Mouse (Mus musculus) megakaryocyte, adult 5-6 weeks (primary cell): ENCODE results near the gene Slc16a6. TPM values are rescaled to one million over a fixed set of nuclear protein-coding genes. Genes with fewer than 3 reads are reported as not detected.

ENCODE experiments used
- ATAC-seq: 2 replicates; pipeline ENCODE4 v1.8.0; 2016; ENCODE audit warnings: mild to moderate bottlenecking, inconsistent platforms; ENCODE audit not compliant: poor library complexity, severe bottlenecking
- total RNA-seq, 2 experiments: library from RNA; stranded (forward) in 1 of 2; stranded (reverse) in 1 of 2; fragments of 153-499, 151-499 nt in 1 of 2; fragments of 221-1000, 200-1000 nt in 1 of 2; gene quantifications; 2 replicates each; pipeline versions ENCODE4 v1.2.3 to v1.2.4; 2015 to 2017

Gene Slc16a6
- total RNA-seq, 2 experiments from 2014 or later, result 10.5 to 27.4 TPM

DNA sequence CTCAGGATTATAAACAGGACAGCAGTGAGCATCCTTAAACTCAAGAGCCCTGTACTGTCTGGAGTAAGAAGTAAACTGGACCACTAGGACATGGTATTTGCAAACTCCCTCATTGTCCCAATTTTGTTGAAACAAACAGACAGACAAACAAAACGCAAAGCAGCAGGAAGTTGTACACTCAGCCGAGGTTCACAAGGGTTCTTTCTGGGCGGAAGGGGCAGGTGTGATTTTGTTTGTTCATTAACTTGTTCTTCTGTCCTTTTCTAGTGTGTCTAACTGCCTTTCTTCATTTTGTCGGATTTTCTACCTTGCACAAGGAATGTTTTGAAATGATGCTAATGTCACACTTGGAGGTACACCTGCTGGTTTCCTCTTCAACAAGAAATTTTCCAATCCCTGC, 53.9 kb downstream of the Slc16a6 start:
- no peak for ATAC-seq

GRCm38 (mm10) chr11:109417472-109418040, 55.8 kb downstream of the Slc16a6 start:
- ATAC-seq, result 0 out of 2 replicates have a peak, but pooled peaks have one; percentile 7

- ATAC-seq, result no peak
These were observed 56.5 kb downstream of the Slc16a6 start for GRCm38 (mm10) chr11:109416709-109417420.

DNA sequence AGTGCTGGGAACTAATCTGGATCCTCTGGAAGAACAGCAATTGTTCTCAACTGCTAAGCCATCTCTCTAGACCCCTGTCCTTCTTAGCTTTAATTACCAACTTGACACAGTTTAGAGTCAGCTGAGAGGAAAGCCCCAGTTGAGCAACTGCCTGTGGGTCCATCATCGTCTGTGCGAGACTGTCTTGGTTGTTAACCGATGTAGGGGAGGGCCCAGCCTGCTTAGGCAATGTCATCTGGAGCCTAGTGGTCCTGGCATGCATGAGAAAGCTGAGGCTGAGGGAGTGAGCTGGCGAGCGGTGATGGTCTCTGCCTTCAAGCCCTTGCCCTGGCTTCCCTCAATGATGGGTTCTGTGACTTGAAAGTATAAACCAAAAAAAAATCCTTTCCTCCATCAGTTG, 58.6 kb downstream of the Slc16a6 start:
- ATAC-seq, result no peak

DNA sequence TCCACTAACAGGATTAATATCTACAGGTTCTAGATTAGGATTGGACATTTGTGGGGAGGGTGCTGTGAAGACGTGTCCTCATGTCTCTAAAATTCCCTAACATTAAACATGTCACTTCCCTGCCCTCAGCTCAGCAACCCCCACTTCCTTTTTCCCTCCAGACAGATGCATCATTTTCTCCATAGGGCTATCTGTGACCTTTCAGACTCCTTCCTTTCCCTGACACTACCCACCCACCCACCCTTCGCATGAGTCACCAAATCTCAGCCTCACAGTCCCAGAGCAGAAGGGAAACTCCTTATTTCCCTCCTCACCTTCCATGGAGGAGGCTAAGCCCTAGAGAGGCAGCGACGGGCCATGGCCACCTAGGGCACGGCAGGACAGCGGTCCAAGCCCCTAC, 59.8 kb downstream of the Slc16a6 start, which contains the start of gene 9930022D16Rik:
Gene 9930022D16Rik (plus strand): TSS at position 301 of the 400 bp plus-strand sequence.
- ATAC-seq, result no peak

DNA sequence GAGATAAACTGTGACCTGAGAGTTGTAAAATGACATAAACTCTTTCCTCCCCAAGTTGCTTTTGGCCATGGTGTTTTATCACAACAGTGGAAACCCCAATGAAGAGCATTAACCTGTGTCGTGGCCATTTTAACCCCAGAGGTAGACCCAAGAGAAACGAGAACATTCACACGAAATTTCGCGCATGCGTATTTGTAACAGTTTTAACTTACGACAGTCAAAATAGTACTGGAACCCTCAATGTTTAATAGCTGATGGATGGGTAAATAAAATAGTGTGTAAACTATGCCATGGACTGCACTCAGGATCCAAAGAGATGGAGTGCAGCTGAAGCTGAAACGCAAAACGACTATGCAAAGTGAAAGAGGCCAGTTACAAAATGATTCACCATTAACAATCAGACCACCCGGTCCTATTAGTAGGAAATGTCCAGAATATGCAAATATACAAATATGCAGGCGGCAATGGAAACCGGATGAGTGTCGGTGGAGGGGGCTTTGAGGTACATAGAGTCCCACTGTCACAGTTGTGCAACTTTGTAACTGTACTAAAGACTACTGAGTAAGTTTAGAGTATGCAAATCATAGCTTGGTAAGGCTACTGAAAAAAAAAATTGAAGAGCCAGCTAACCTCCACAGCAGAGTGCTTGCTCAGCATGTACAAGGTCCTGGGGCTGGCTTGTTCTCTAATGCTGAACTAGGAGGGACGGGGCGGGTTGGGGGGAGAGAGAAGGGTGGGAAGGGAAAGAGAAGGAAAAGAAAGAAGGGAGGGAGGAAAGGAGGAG, 63.0 kb downstream of the Slc16a6 start:
- no peak for ATAC-seq

GRCm38 (mm10) chr11:109406431-109406830, 67.0 kb downstream of the Slc16a6 start:
- ATAC-seq, result no peak

Other genes starting within 250 kb of the Slc16a6 start
- 0.09 TPM in 1 of 2 replicates, not detected in the other for gene Rgs9, start 175.5 kb downstream of the Slc16a6 start, total RNA-seq (2015)
- not detected in 2 replicates for gene Rgs9, start 175.5 kb downstream of the Slc16a6 start, total RNA-seq (2017)
- gene Gna13, start 110.8 kb downstream of the Slc16a6 start, total RNA-seq (2015), result 59.5 and 61.2 TPM in 2 replicates
- gene Gna13, start 110.8 kb downstream of the Slc16a6 start, total RNA-seq (2017), result 54.2 and 57.3 TPM in 2 replicates
- gene 9930022D16Rik, start 59.7 kb downstream of the Slc16a6 start, total RNA-seq (2015), result 0.07 TPM in 1 of 2 replicates, not detected in the other
- gene 9930022D16Rik, start 59.7 kb downstream of the Slc16a6 start, total RNA-seq (2017), result 0.08 TPM in 1 of 2 replicates, not detected in the other
- 19.2 and 26.5 TPM in 2 replicates for gene Amz2, start 47.7 kb downstream of the Slc16a6 start, total RNA-seq (2015)
- 51.3 and 51.7 TPM in 2 replicates for gene Amz2, start 47.7 kb downstream of the Slc16a6 start, total RNA-seq (2017)
- 4.9 and 6.2 TPM in 2 replicates for gene Arsg, start 224 bp downstream of the Slc16a6 start, total RNA-seq (2015)
- 6.2 and 7.5 TPM in 2 replicates for gene Arsg, start 224 bp downstream of the Slc16a6 start, total RNA-seq (2017)
- gene Wipi1, start 138.4 kb upstream of the Slc16a6 start, total RNA-seq (2015), result 13.8 and 14.2 TPM in 2 replicates
- 7.6 and 10.0 TPM in 2 replicates for gene Wipi1, start 138.4 kb upstream of the Slc16a6 start, total RNA-seq (2017)
- gene Prkar1a, start 175.8 kb upstream of the Slc16a6 start, total RNA-seq (2015), result 96.1 and 98.1 TPM in 2 replicates
- gene Prkar1a, start 175.8 kb upstream of the Slc16a6 start, total RNA-seq (2017), result 62.7 and 77.9 TPM in 2 replicates
- not detected in 2 replicates for gene Fam20a, start 248.7 kb upstream of the Slc16a6 start, total RNA-seq (2015)
- 0.04 and 0.33 TPM in 2 replicates for gene Fam20a, start 248.7 kb upstream of the Slc16a6 start, total RNA-seq (2017)